Mouse (Mus musculus) liver, embryonic 14.5 days (tissue): ENCODE data around the gene Plpp6. TPM values are rescaled to one million over a fixed set of nuclear protein-coding genes. Genes with fewer than 3 reads are reported as not detected.
A peak's percentile ranks its signal among the peaks of the same experiment; 100 is the strongest.
"Not testable (repeated sequence)": the region's sequence is repeated elsewhere in the genome, so short reads cannot be mapped to it uniquely, and the experiment has no call there.

ENCODE experiments used
- ATAC-seq: fragments of 200-750 bp; cut with Nextera tagmentation; 2 replicates; pipeline ENCODE4 v1.8.0; 2017; ENCODE audit warnings: moderate number of reproducible peaks, mild to moderate bottlenecking, moderate library complexity; ENCODE audit not compliant: insufficient read depth
- DNase-seq, 3 experiments: peaks; one replicate each; pipeline ENCODE4 v3.0.0-alpha.2; 2012 to 2013; ENCODE audit warnings: low read depth in 3 of 3, low spot score in 3 of 3
- H3K27ac ChIP-seq: fragments of 300-500 bp; sonication (generic); 2 replicates; pipeline ENCODE4 v1.5.1; 2014; ENCODE audit warnings: moderate library complexity, mild to moderate bottlenecking, control low read depth, inconsistent platforms
- H3K27me3 ChIP-seq: fragments of 300-500 bp; sonication (generic); 2 replicates; pipeline ENCODE4 v1.6.1; 2014; ENCODE audit warnings: mild to moderate bottlenecking, low read length, moderate library complexity; ENCODE audit not compliant: control insufficient read depth, insufficient read depth
- H3K36me3 ChIP-seq: fragments of 300-500 bp; sonication (generic); replicated peaks from 2 replicates; pipeline ENCODE4 v1.6.1; 2014; ENCODE audit warnings: low read depth; ENCODE audit not compliant: control insufficient read depth, insufficient read depth
- H3K4me1 ChIP-seq, 2 experiments: fragments of 200-500 bp in 1 of 2; fragments of 300-500 bp in 1 of 2; sonication (generic) in 1 of 2; replicated peaks; 2 replicates each; pipeline ENCODE4 v1.6.1; 2012 to 2014; ENCODE audit warnings: antibody characterized with exemption in 1 of 2, inconsistent platforms in 1 of 2, low read length in 1 of 2; ENCODE audit not compliant: control insufficient read depth in 2 of 2, insufficient read depth in 2 of 2
- H3K4me2 ChIP-seq: fragments of 300-500 bp; sonication (generic); 2 replicates; pipeline ENCODE4 v1.6.1; 2014; ENCODE audit warnings: low read depth, mild to moderate bottlenecking, control low read depth, moderate library complexity
- H3K4me3 ChIP-seq, 2 experiments: fragments of 200-500 bp in 1 of 2; fragments of 300-500 bp in 1 of 2; sonication (generic) in 1 of 2; 2 replicates each; pipeline ENCODE4 v1.5.1; 2012 to 2014; ENCODE audit warnings: low read depth in 2 of 2, low read length in 2 of 2, mild to moderate bottlenecking in 2 of 2, control low read depth in 1 of 2, inconsistent platforms in 1 of 2, moderate library complexity in 1 of 2; ENCODE audit not compliant: insufficient read depth in 1 of 2
- H3K9ac ChIP-seq: fragments of 300-500 bp; sonication (generic); replicated peaks from 2 replicates; pipeline ENCODE4 v1.6.1; 2014; ENCODE audit warnings: mild to moderate bottlenecking, control low read depth, moderate library complexity
- H3K9me3 ChIP-seq: fragments of 300-500 bp; sonication (generic); 2 replicates; pipeline ENCODE4 v1.6.1; 2016; ENCODE audit warnings: low read length, mixed read lengths; ENCODE audit not compliant: control insufficient read depth
- CTCF ChIP-seq: IDR thresholded peaks from 2 replicates; pipeline ENCODE4 v1.5.1; 2016; ENCODE audit warnings: antibody characterized with exemption, low read depth, control low read depth
- EP300 ChIP-seq: IDR thresholded peaks from 2 replicates; pipeline ENCODE4 v1.6.1; 2016; ENCODE audit warnings: antibody characterized with exemption, low read depth
- WGBS: fragments of 180-500 bp; shearing (Covaris S2); extraction: QIAGEN DNeasy Blood & Tissue Kit; methylation state at CpG from one replicate; pipeline ENCODE4 v1.1.7; 2014; ENCODE audit not compliant: insufficient replicate concordance; 5-methylcytosine and 5-hydroxymethylcytosine counted together
- polyA plus RNA-seq, 2 experiments: library from polyadenylated mRNA; depleted of rRNA in 1 of 2; stranded (reverse) in 1 of 2; unstranded in 1 of 2; fragments of >200 nt; fragmentation: Nextera tagmentation in 1 of 2; extraction: Ambion mirVana in 1 of 2; gene quantifications; 2 replicates each; pipeline versions ENCODE4 v1.2.1 to v1.2.3; 2012 to 2014

Gene Plpp6
- polyA plus RNA-seq, 2 experiments = 1.5 to 2.0 TPM

- Histone ChIP-seq H3K4me1 (peaks cover 7 to 15% of the 10 kb centered on the region in 2 experiments), H3K36me3 (peaks cover 12% of the 10 kb centered on the region), H3K9me3 (no peaks in the 10 kb centered on the region), H3K4me3 (peak overlapping the region; percentile 74 to 86), H3K27ac (peak overlapping the region; percentile 17), H3K27me3 (no peaks in the 10 kb centered on the region), H3K9ac (peak overlapping the region; percentile 69), H3K4me2 (peak overlapping the region; percentile 82)
- DNase-seq (peak in 2 of 3 experiments; percentile 28 to 32), ATAC-seq (peak; percentile 61; the same call in 1 of the 2 replicates)
- WGBS = under 1% methylated on average over 41 of the region's 41 CpGs
- TF ChIP-seq CTCF = no peak
- TF ChIP-seq EP300 = no peak
Measured at GRCm38 (mm10) chr19:28990590-28991221, 27.0 kb downstream of the Plpp6 start.

DNA sequence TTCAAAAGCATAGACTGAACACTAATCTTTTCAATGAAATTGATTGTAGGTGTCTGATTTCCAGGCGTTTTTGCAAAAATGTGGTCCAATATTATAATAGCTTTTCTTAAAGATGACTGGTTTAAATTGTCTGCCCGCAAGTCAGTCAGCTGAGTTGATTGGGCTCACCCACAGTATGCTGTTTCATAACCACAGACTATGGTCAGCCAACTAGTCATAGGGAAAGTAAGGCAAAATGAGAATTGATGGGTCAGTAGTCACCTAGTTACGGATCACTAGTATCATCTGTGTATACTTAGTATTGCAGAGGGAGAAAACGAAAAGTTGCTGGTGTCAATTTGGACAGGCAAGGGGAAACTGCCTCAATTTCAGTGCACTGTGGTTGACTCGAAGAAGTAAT lies 27.6 kb downstream of the Plpp6 start:
- Histone ChIP-seq H3K9ac (peak overlapping the region; percentile 69), H3K4me1 (peaks cover 7 to 15% of the 10 kb centered on the region in 2 experiments), H3K27ac (no peak overlapping the region), H3K9me3 (no peaks in the 10 kb centered on the region), H3K36me3 (peaks cover 12% of the 10 kb centered on the region), H3K4me3 (peak overlapping the region; percentile 74 to 86), H3K27me3 (no peaks in the 10 kb centered on the region), H3K4me2 (peak overlapping the region; percentile 82)
- TF ChIP-seq EP300 = no peak
- no peak for TF ChIP-seq CTCF
- ATAC-seq (no peak), DNase-seq (no peak)
- 48% methylated on average over 5 of the region's 5 CpGs for WGBS

DNA sequence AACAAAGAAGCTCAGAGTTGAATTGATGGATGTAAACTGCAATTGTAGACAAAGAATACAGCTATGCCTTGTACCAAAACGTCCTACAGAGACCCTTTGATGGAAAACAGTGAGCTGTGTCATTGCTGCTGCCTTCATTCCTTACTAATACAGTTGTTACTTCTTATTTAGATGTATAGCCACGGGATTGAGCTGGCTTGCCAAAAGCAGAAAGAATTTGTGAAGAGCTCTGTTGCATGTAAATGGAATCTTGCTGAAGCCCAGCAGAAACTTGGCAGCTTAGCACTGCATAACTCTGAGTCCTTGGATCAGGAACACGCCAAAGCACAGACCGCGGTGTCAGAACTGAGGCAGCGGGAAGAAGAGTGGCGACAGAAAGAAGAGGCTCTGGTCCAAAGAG lies 31.1 kb downstream of the Plpp6 start:
- no peak overlapping the region for H3K27ac ChIP-seq
- 77% methylated on average over 7 of the region's 7 CpGs for WGBS

GRCm38 (mm10) chr19:28995366-28995765 lies 31.6 kb downstream of the Plpp6 start:
- ATAC-seq = no peak
- no peaks in the 10 kb centered on the region for H3K9me3 ChIP-seq
- H3K27ac ChIP-seq = no peak overlapping the region
- whole genome bisulfite sequencing = 48% methylated on average over 5 of the region's 5 CpGs
- no peak for DNase-seq
- H3K4me3 ChIP-seq = no peak overlapping the region
- TF ChIP-seq EP300 (no peak), CTCF (no peak)
- peaks cover 19% of the 10 kb centered on the region for H3K36me3 ChIP-seq
- no peak overlapping the region for H3K4me2 ChIP-seq
- no peaks in the 10 kb centered on the region for H3K27me3 ChIP-seq
- no peak overlapping the region for H3K9ac ChIP-seq
- H3K4me1 ChIP-seq = peaks cover 4 to 10% of the 10 kb centered on the region in 2 experiments

More for the DNA sequence above, 31.1 kb downstream of the Plpp6 start:
- Histone ChIP-seq H3K4me2 (no peak overlapping the region), H3K4me1 (peaks cover 4 to 10% of the 10 kb centered on the region in 2 experiments), H3K9ac (no peak overlapping the region), H3K4me3 (no peak overlapping the region), H3K27me3 (no peaks in the 10 kb centered on the region), H3K36me3 (peaks cover 14% of the 10 kb centered on the region), H3K9me3 (no peaks in the 10 kb centered on the region)
- ATAC-seq (no peak), DNase-seq (no peak)
- TF ChIP-seq CTCF (no peak), EP300 (no peak)

GRCm38 (mm10) chr19:28997976-28998630 lies 34.4 kb downstream of the Plpp6 start:
- Histone ChIP-seq H3K4me1 (no peaks in the 10 kb centered on the region), H3K4me2 (no peak overlapping the region), H3K27me3 (no peaks in the 10 kb centered on the region), H3K9me3 (no peaks in the 10 kb centered on the region), H3K27ac (no peak overlapping the region), H3K36me3 (peaks cover 35% of the 10 kb centered on the region), H3K4me3 (no peak overlapping the region), H3K9ac (no peak overlapping the region)
- WGBS = 79% methylated on average over 4 of the region's 4 CpGs
- ATAC-seq (no peak), DNase-seq (no peak)
- TF ChIP-seq EP300 (no peak), CTCF (no peak)

GRCm38 (mm10) chr19:29000321-29000720 lies 36.6 kb downstream of the Plpp6 start:
- WGBS = 86% methylated on average over 16 of the region's 16 CpGs
- not testable (repeated sequence) for H3K4me2 ChIP-seq, H3K9ac ChIP-seq, H3K9me3 ChIP-seq, ATAC-seq, H3K4me1 ChIP-seq, H3K27ac ChIP-seq, H3K27me3 ChIP-seq, H3K4me3 ChIP-seq, DNase-seq
- peaks cover 26% of the 10 kb centered on the region for H3K36me3 ChIP-seq
